ENCODE assay signal across 8 mouse cellular contexts in the genomic region with DNA sequence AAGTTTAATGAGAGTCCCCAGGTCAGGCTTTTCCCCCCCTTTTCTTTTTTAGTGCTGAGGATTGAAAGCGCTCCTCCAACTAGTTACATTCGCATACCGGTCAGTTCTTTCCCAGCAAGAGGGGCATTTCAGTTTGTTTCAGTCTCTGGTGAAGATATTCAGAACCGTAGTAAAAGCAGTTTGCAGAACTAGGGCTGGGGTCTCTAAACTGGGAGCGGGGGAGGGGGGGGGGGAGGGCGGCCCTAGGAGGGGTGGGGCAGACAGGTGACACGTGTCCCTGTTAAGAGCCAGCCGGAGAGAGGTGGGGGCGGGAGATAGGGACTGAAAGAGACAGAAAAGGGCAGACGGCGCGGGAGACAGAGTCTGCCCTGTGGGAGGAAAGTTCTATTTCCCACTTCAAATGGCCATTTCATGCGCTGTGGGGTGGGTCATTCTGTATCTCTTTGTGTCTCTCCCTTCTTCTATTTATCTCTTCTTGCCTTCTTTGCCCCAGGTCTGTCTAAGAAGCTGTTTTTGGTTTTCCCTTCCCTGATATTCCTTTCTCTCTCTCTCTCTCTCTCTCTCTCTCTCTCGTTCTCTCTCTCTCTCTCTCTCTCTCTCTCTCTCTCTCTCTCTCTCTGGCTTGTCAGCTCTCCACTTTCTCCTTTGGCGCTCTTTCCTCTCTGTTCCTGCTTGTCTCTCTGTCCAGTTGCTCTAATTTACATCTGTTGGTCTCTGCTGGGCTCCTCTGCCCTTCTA. TPM values are rescaled to one million over a fixed set of nuclear protein-coding genes. Genes with fewer than 3 reads are reported as not detected.
DNase-seq lines count a peak whose midpoint lies in the region; ATAC-seq and TF ChIP-seq lines count a peak whose summit lies in the region.

A gene (plus strand): TSS at position 51 of the 738 bp plus-strand sequence.

- no peak for DNase-seq in layer of hippocampus, adult 2 months (ENCODE audit: low spot score in 2 of 2)
- DNase-seq in layer of hippocampus, postnatal 36 days = no peak
- no peak for DNase-seq in midbrain, embryonic 10.5 days (ENCODE audit: low spot score)
- no peak for DNase-seq in ovary, postnatal 36 days (ENCODE audit: low spot score)
- no peak for DNase-seq in adrenal gland, postnatal 10 days
- DNase-seq in kidney, adult 9 months = no peak

- 20% methylated on average over 14 of the region's 15 CpGs for WGBS in embryonic facial prominence, embryonic 13.5 days
- 26% methylated on average over 12 of the region's 15 CpGs for WGBS in hindbrain, embryonic 13.5 days
- 15% methylated on average over 13 of the region's 15 CpGs for WGBS in midbrain, embryonic 10.5 days

- H3K9me3 ChIP-seq in embryonic facial prominence, embryonic 13.5 days = no peaks in the 10 kb centered on the region
- peaks cover 5% of the 10 kb centered on the region; the same call in 1 of the 2 replicates for H3K9me3 ChIP-seq in hindbrain, embryonic 13.5 days
- peaks cover 9% of the 10 kb centered on the region; the same call in 1 of the 2 replicates for H3K9me3 ChIP-seq in midbrain, embryonic 10.5 days (replicated peaks)

- TF ChIP-seq CTCF in layer of hippocampus, adult 2 months (conservative IDR thresholded peaks at IDR 0.05) = no peak

- no peak for ATAC-seq in embryonic facial prominence, embryonic 13.5 days (ENCODE audit: insufficient number of reproducible peaks, insufficient read depth, low FRiP score, low TSS enrichment, low read depth)
- ATAC-seq in hindbrain, embryonic 13.5 days (ENCODE audit: low FRiP score) = no peak

- peak within 1 kb of the TSS; percentile 37 for H3K4me2 ChIP-seq in embryonic facial prominence, embryonic 13.5 days
- peak within 1 kb of the TSS; percentile 31 for H3K4me2 ChIP-seq in hindbrain, embryonic 13.5 days

- peaks cover 21% of the 10 kb centered on the region for H3K27me3 ChIP-seq in embryonic facial prominence, embryonic 13.5 days
- H3K27me3 ChIP-seq in hindbrain, embryonic 13.5 days = peaks cover 9% of the 10 kb centered on the region; the same call in 1 of the 2 replicates
- H3K27me3 ChIP-seq in midbrain, embryonic 10.5 days (ENCODE audit: low read depth, poor library complexity, severe bottlenecking) = peaks cover 25% of the 10 kb centered on the region

- peak within 1 kb of the TSS; percentile 29; the same call in 1 of the 2 replicates for H3K4me3 ChIP-seq in layer of hippocampus, adult 2 months
- no peak within 1 kb of the TSS; the same call in 1 of the 2 replicates for H3K4me3 ChIP-seq in embryonic facial prominence, embryonic 13.5 days
- no peak within 1 kb of the TSS; the same call in 1 of the 2 replicates for H3K4me3 ChIP-seq in hindbrain, embryonic 13.5 days
- H3K4me3 ChIP-seq in midbrain, embryonic 10.5 days = peak within 1 kb of the TSS; percentile 29

- H3K27ac ChIP-seq in layer of hippocampus, adult 2 months = no peak within 1 kb of the TSS
- H3K27ac ChIP-seq in embryonic facial prominence, embryonic 13.5 days = no peak within 1 kb of the TSS
- no peak within 1 kb of the TSS for H3K27ac ChIP-seq in hindbrain, embryonic 13.5 days
- H3K27ac ChIP-seq in midbrain, embryonic 10.5 days (replicated peaks) = no peak within 1 kb of the TSS

- no peak within 1 kb of the TSS for H3K9ac ChIP-seq in embryonic facial prominence, embryonic 13.5 days
- no peak within 1 kb of the TSS for H3K9ac ChIP-seq in hindbrain, embryonic 13.5 days

- no peaks in the 10 kb centered on the region for H3K36me3 ChIP-seq in embryonic facial prominence, embryonic 13.5 days
- no peaks in the 10 kb centered on the region for H3K36me3 ChIP-seq in hindbrain, embryonic 13.5 days
- H3K36me3 ChIP-seq in midbrain, embryonic 10.5 days = no peaks in the 10 kb centered on the region

- H3K4me1 ChIP-seq in embryonic facial prominence, embryonic 13.5 days = no peaks in the 10 kb centered on the region
- no peaks in the 10 kb centered on the region for H3K4me1 ChIP-seq in hindbrain, embryonic 13.5 days (replicated peaks)
- no peaks in the 10 kb centered on the region for H3K4me1 ChIP-seq in midbrain, embryonic 10.5 days

RNA-seq across cellular contexts. Expression of the gene that starts here (rescaled TPM):
- 1 to 10 TPM; 5.0 to 7.6 TPM for total RNA-seq in layer of hippocampus, adult 2 months (2021)
- 1 to 10 TPM; 7.7 to 9.6 TPM for total RNA-seq in layer of hippocampus, postnatal 36 days (2021)
- polyA plus RNA-seq in embryonic facial prominence, embryonic 13.5 days (2015; fragmentation: Nextera tagmentation; extraction: Ambion mirVana) = 0.53 and 1.2 TPM in 2 replicates
- polyA plus RNA-seq in hindbrain, embryonic 13.5 days (2015; fragmentation: Nextera tagmentation; extraction: Ambion mirVana) = 30.0 and 30.6 TPM in 2 replicates
- 4.6 and 4.8 TPM in 2 replicates for polyA plus RNA-seq in midbrain, embryonic 10.5 days (2016; fragmentation: Nextera tagmentation; extraction: Ambion mirVana)
- total RNA-seq in adrenal gland, postnatal 10 days (2021) = 1 to 10 TPM; 2.5 to 2.7 TPM

Comparison
In these comparisons a context has a peak if more than half of its experiments do, and no peak if none do; other contexts are left out.
1. H3K4me3 ChIP-seq: peak in layer of hippocampus, adult 2 months (single experiment) and midbrain, embryonic 10.5 days (single experiment); none in embryonic facial prominence, embryonic 13.5 days (single experiment) and hindbrain, embryonic 13.5 days (single experiment).